ENCODE assay signal across 11 mouse cellular contexts in the genomic region with DNA sequence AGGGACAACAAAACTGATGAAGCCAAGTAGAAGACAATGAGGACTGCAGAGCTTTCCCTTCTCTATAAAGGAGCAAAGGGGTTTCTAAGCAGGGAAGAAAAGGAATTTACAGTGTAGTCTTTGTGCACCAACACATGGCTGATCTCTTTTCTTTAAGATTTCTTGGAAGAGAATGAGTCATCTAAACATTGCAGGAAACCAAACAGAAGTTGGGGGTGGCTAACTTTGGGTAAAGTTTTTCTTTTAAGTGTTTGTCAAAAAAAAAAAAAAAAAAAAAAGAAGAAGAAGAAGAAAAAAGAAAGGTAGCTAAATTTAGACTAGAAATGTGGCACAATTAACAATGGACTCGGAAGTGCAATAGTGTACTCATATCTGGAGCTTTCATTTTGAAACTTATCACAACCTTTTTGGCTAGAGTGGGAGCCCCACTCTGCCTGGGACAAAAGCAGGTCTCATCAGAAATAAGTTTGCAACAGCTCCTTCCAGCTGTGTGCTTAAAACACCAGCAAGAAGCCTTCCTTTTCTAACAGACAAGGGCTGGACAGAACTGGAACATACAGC.
DNase-seq lines count a peak whose midpoint lies in the region; ATAC-seq and TF ChIP-seq lines count a peak whose summit lies in the region.
"Had no signal": no experiment of that assay in that cellular context is flagged by ENCODE, and none has a peak within 500 bp of the region (broad histone marks: within the 10 kb centered on the region; RNA-seq: fewer than 3 reads in every experiment).

No protein-coding gene starts in this region.

- H3K36me3 ChIP-seq in forebrain, embryonic 14.5 days (ENCODE audit: control insufficient read depth, insufficient read depth, low read length): no peaks in the 10 kb centered on the region
- 0 out of 2 replicates have a peak, but pooled peaks cover 6% of the 10 kb centered on the region for H3K36me3 ChIP-seq in forebrain, postnatal 0 days (ENCODE audit: insufficient read depth)
- H3K36me3 ChIP-seq in lung, embryonic 14.5 days (ENCODE audit: insufficient read depth): no peaks in the 10 kb centered on the region
- H3K36me3 ChIP-seq in embryonic facial prominence, embryonic 15.5 days: peaks cover 7% of the 10 kb centered on the region; the same call in 1 of the 2 replicates

- TF ChIP-seq CTCF in forebrain, postnatal 0 days (IDR thresholded peaks at IDR 0.05; ENCODE audit: low read depth): no peak
- no peak for TF ChIP-seq CTCF in lung, embryonic 14.5 days (IDR thresholded peaks at IDR 0.05; ENCODE audit: low read depth)

- H3K27ac ChIP-seq in forebrain, embryonic 14.5 days (ENCODE audit: low read depth, low read length): no peak overlapping the region
- no peak overlapping the region for H3K27ac ChIP-seq in forebrain, postnatal 0 days (ENCODE audit: low read depth, low read length)
- no peak overlapping the region; the same call in 1 of the 2 replicates for H3K27ac ChIP-seq in lung, embryonic 14.5 days (ENCODE audit: low read depth)
- H3K27ac ChIP-seq in embryonic facial prominence, embryonic 15.5 days (replicated peaks): peak overlapping the region; percentile 22; the same call in 1 of the 2 replicates

- no peak overlapping the region for H3K4me3 ChIP-seq in forebrain, embryonic 14.5 days (ENCODE audit: low read depth, low read length)
- no peak overlapping the region for H3K4me3 ChIP-seq in forebrain, postnatal 0 days (ENCODE audit: low read depth, low read length)
- no peak overlapping the region for H3K4me3 ChIP-seq in lung, embryonic 14.5 days (ENCODE audit: low read depth, low read length)
- no peak overlapping the region for H3K4me3 ChIP-seq in embryonic facial prominence, embryonic 15.5 days (replicated peaks)

- 59% methylated on average over 1 of the region's 1 CpGs for WGBS in forebrain, embryonic 14.5 days
- 28% methylated on average over 1 of the region's 1 CpGs for WGBS in forebrain, postnatal 0 days
- 46% methylated on average over 1 of the region's 1 CpGs for whole genome bisulfite sequencing in lung, embryonic 14.5 days
- whole genome bisulfite sequencing in embryonic facial prominence, embryonic 15.5 days: 54% methylated on average over 1 of the region's 1 CpGs

- no peaks in the 10 kb centered on the region for H3K27me3 ChIP-seq in forebrain, embryonic 14.5 days (replicated peaks; ENCODE audit: control insufficient read depth, insufficient read depth, low read length)
- no peaks in the 10 kb centered on the region for H3K27me3 ChIP-seq in forebrain, postnatal 0 days (ENCODE audit: insufficient read depth, low read length)
- no peaks in the 10 kb centered on the region for H3K27me3 ChIP-seq in lung, embryonic 14.5 days (ENCODE audit: insufficient read depth, low read length)
- no peaks in the 10 kb centered on the region for H3K27me3 ChIP-seq in embryonic facial prominence, embryonic 15.5 days

- H3K9ac ChIP-seq in forebrain, embryonic 14.5 days (ENCODE audit: low read length): no peak overlapping the region
- no peak overlapping the region for H3K9ac ChIP-seq in forebrain, postnatal 0 days
- no peak overlapping the region for H3K9ac ChIP-seq in lung, embryonic 14.5 days
- no peak overlapping the region for H3K9ac ChIP-seq in embryonic facial prominence, embryonic 15.5 days

- peak; percentile 52; the same call in 1 of the 2 replicates for ATAC-seq in forebrain, embryonic 14.5 days
- ATAC-seq in forebrain, postnatal 0 days: no peak; the same call in 1 of the 2 replicates
- 0 out of 2 replicates have a peak, but pooled peaks have one; percentile 28 for ATAC-seq in lung, embryonic 14.5 days (ENCODE audit: insufficient read depth)
- no peak for ATAC-seq in embryonic facial prominence, embryonic 15.5 days (ENCODE audit: insufficient number of reproducible peaks, low FRiP score, low TSS enrichment, low read depth)
- peak; percentile 54; the same call in 1 of the 2 replicates for ATAC-seq in megakaryocyte progenitor cell, adult 5-6 weeks (replicated peaks; ENCODE audit: poor library complexity)

- no peak for DNase-seq in forebrain, embryonic 14.5 days (ENCODE audit: low spot score)
- no peak for DNase-seq in forebrain, postnatal 0 days
- no peak for DNase-seq in lung, embryonic 14.5 days
- DNase-seq in lung, postnatal 25 days (ENCODE audit: low spot score): no peak
- DNase-seq in frontal cortex, postnatal 10 days (ENCODE audit: low spot score in 2 of 2): no peak
- no peak for DNase-seq in cerebellum, adult 11 months
- DNase-seq: kidney, postnatal 36 days; lung, postnatal 36 days; thymus, postnatal 25 days had no signal

- H3K4me2 ChIP-seq in forebrain, embryonic 14.5 days (ENCODE audit: low read length): no peak overlapping the region
- no peak overlapping the region for H3K4me2 ChIP-seq in forebrain, postnatal 0 days (ENCODE audit: low read depth)
- H3K4me2 ChIP-seq in lung, embryonic 14.5 days: no peak overlapping the region
- no peak overlapping the region for H3K4me2 ChIP-seq in embryonic facial prominence, embryonic 15.5 days (replicated peaks)

- peaks cover 15% of the 10 kb centered on the region for H3K4me1 ChIP-seq in forebrain, embryonic 14.5 days (ENCODE audit: control insufficient read depth, insufficient read depth, low read length)
- H3K4me1 ChIP-seq in forebrain, postnatal 0 days (ENCODE audit: insufficient read depth): no peaks in the 10 kb centered on the region
- H3K4me1 ChIP-seq in lung, embryonic 14.5 days (ENCODE audit: insufficient read depth): peaks cover 14% of the 10 kb centered on the region
- 0 out of 2 replicates have a peak, but pooled peaks cover 10% of the 10 kb centered on the region for H3K4me1 ChIP-seq in embryonic facial prominence, embryonic 15.5 days

- no peaks in the 10 kb centered on the region for H3K9me3 ChIP-seq in forebrain, embryonic 14.5 days (replicated peaks; ENCODE audit: control insufficient read depth, low read length)
- H3K9me3 ChIP-seq in forebrain, postnatal 0 days (ENCODE audit: low read length): no peaks in the 10 kb centered on the region
- H3K9me3 ChIP-seq in lung, embryonic 14.5 days (ENCODE audit: low read depth, low read length): no peaks in the 10 kb centered on the region
- H3K9me3 ChIP-seq in embryonic facial prominence, embryonic 15.5 days (replicated peaks): no peaks in the 10 kb centered on the region

Comparison
In these comparisons a context has a peak if more than half of its experiments do, and no peak if none do; other contexts are left out.
1. ATAC-seq: peak in forebrain, embryonic 14.5 days (single experiment), lung, embryonic 14.5 days (single experiment) and megakaryocyte progenitor cell, adult 5-6 weeks (single experiment); none in forebrain, postnatal 0 days (single experiment) and embryonic facial prominence, embryonic 15.5 days (single experiment).